Mouse (Mus musculus): ENCODE results near the gene Rd3. TPM values are rescaled to one million over a fixed set of nuclear protein-coding genes. Genes with fewer than 3 reads are reported as not detected.

Gene Rd3
- 1.1 and 1.4 TPM in 2 replicates for polyA plus RNA-seq (2012; rRNA removed)

GRCm38 (mm10) chr1:191977187-191977586 is at the start of gene Rd3:
Rd3 (plus strand) TSS chr1:191977370.

Other genes starting within 250 kb of the Rd3 start
- gene Nek2, start 155.9 kb upstream of the Rd3 start, polyA plus RNA-seq (2012; rRNA removed) = 25.0 and 37.6 TPM in 2 replicates
- 7.9 and 9.4 TPM in 2 replicates for gene Slc30a1, start 70.6 kb upstream of the Rd3 start, polyA plus RNA-seq (2012; rRNA removed)
- 6.7 and 9.4 TPM in 2 replicates for gene Traf5, start 115.2 kb downstream of the Rd3 start, polyA plus RNA-seq (2012; rRNA removed)
- gene Rcor3, start 160.7 kb downstream of the Rd3 start, polyA plus RNA-seq (2012; rRNA removed) = 20.7 and 37.6 TPM in 2 replicates
- gene Kcnh1, start 213.4 kb downstream of the Rd3 start, polyA plus RNA-seq (2012; rRNA removed) = 0.49 and 0.50 TPM in 2 replicates

Data from central nervous system, embryonic 11.5 days (tissue).